Mouse (Mus musculus): ENCODE measurements around the gene Rab9b.
A peak's percentile ranks its signal among the peaks of the same experiment; 100 is the strongest.

DNA sequence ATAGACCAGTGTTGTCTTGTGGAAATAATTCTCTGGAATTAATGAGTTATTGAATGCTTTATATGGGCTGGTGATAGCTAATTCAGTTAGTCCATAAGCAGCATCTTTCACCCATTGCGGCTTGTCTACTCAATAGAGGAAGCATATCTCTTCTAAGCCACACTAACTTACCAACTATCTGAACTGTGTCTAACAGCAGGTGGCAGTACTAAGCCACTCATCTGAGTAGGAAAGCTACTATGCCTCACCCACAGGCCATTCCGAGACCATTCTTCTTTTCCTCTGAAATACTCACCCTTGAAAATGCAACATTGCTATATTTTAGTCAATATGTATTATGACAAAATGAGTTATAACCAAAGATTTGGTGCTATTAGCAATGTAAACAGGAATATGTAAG lies 27.2 kb upstream of the Rab9b start:
- TF ChIP-seq POLR2A (IDR thresholded peaks at IDR 0.05; ENCODE audit: low read depth, low read length): no peak
- peak; percentile 33; the same call in 1 of the 2 replicates for TF ChIP-seq CTCF (conservative IDR thresholded peaks at IDR 0.05; ENCODE audit: insufficient read depth, insufficient read length, low read depth, low read length)

Measured in kidney, adult 2 months (tissue).